Mouse (Mus musculus) G1E (cell line): ENCODE data around the gene Scamp4.

Experiments
- CTCF ChIP-seq: IDR thresholded peaks from 2 replicates; pipeline ENCODE4 v1.5.1; 2012; ENCODE audit warnings: low read depth, low read length, inconsistent platforms, mixed read lengths
- GATA1 ChIP-seq: IDR thresholded peaks from 2 replicates; pipeline ENCODE4 v1.6.1; 2012; ENCODE audit warnings: borderline replicate concordance, low read length, inconsistent platforms, mixed read lengths
- POLR2AphosphoS5 ChIP-seq: IDR thresholded peaks from 2 replicates; pipeline ENCODE4 v1.6.1; 2012; ENCODE audit warnings: low read depth, low read length, inconsistent platforms; ENCODE audit not compliant: insufficient replicate concordance

GRCm38 (mm10) chr10:80623457-80624191, 21.0 kb downstream of the Scamp4 start:
- TF ChIP-seq CTCF (no peak), POLR2AphosphoS5 (no peak), GATA1 (no peak)
